Mouse (Mus musculus) cerebellum, postnatal 4 days (tissue): ENCODE results near the gene Smg6.

Source experiments
- DNase-seq, 2 experiments: peaks; one replicate each; pipeline ENCODE4 v3.0.0; 2022; ENCODE audit warnings: low spot score in 2 of 2, mixed read lengths in 1 of 2

Gene Smg6

GRCm38 (mm10) chr11:75147106-75147845 lies 221.7 kb downstream of the Smg6 start:
- DNase-seq = no peak

GRCm38 (mm10) chr11:75147846-75148168 lies 222.2 kb downstream of the Smg6 start:
- DNase-seq = no peak

DNA sequence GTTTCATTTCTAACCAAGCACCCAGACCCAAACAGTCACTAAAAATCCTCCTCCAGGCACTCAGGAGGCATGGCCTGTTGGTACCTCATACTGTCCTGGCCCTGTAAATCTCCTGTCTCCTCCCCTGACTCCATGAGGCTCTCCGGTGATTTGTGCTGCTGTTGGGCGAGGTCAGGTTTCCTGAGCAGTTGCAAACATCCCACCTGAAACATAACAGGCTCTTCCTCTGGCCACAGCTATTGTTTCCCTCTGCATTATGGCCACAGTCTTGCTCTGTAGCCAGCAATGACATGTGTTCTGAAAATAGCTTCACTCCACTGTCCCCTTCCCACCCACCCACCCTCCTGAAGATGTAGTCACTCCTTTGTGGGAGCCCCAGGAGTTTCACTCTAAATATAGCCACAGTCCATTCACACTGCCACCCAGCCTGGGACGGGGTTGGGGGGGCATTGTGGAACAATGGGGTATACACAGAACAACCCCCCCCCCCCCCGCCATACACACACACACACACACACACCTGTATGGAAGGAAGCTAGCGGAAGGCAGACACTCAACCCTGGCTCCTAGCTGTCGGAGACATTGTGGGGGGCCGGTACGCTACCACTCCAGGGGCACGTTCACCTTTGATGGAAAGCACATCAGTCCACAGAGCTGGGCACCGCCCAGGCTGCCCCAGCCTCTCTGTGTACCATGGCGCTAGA lies 222.9 kb downstream of the Smg6 start:
- no peak for DNase-seq

DNA sequence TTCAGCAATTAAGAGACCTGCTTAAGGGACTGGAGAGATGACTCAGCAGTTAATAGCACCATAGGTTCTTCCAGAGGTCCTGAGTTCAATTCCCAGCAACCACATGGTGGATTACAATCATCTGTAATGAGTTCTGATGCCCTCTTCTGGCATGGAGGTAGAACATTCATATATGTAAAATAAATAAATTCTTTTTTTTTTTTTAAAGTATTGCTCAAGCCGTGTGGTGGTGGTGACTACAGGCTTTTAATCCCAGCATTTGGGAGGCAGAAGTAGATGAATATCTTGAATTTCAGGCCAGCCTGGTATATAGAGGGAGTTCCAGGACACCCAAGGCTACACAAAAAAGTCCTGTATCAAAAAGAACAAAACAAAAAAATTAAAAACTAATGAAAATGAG lies 224.7 kb downstream of the Smg6 start:
- DNase-seq = no peak

DNA sequence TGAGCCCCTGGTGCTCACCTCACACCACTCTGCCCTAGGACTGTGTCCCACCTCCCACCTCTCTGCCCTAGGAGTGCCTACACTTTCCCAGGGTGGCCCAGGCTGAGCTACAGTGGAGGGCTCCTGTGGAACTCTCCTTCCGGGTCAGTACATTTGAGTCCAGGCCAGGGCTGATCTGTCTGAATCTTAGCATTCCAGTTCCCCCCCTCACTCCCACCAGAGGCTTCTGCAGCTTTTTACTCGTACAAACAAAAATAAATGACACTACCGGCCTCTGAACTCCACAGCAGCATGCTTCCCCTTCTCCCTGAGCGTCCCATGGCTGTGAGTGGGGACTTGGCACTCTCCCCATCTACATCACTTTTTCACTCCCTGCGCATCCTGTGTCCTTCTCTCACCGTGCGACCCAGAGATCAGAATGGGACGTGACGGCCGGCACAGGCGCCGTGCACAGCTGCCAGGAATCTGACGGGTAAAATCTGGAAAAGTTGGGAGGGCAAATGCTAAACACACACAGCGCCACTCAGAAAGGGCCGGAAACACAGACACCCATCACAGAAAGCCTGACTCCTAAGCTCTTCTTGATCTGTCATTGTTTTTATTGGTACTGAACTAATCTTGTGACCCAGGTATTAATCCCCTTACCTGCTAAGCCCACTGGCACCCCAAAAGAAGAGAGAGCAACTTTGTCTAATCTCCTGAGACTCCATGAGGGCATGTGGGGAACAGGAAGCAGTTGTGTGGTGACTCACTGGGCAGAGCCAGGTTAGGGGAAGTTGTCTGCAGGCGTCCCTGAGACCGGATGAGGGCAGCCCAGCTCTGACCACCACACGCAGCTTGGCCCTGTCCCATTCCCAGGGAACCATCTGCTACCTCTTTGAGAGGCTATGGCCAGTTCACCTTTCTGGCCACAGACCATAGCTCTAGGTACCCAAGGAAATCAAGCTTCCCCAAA lies 227.3 kb downstream of the Smg6 start:
- DNase-seq = no peak

DNA sequence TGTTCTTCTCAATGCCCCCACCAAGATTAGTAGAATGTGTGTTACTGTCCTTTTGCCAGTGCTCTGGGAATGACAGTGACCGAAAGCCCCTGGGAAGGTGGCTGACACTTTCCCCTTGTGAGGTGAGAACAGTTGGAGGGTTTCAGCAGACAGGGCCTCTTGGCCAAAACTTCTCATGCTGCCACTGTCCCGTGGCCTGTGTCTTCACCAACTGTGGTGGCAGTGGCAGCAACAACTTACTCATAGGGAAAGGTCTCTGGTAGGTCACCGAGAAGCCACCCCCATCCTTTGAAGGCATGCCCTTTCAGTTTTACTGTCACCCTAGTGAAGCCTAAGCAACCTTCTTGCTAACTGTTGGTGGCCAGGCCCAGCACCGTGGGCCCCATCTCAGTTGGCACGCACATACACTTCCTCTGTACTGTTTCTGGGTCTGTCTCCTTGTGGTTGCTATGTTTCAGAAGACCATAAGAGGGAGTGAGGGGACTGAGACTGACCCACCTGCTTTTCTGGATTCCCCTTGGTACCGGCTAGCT lies 228.5 kb downstream of the Smg6 start:
- no peak for DNase-seq

DNA sequence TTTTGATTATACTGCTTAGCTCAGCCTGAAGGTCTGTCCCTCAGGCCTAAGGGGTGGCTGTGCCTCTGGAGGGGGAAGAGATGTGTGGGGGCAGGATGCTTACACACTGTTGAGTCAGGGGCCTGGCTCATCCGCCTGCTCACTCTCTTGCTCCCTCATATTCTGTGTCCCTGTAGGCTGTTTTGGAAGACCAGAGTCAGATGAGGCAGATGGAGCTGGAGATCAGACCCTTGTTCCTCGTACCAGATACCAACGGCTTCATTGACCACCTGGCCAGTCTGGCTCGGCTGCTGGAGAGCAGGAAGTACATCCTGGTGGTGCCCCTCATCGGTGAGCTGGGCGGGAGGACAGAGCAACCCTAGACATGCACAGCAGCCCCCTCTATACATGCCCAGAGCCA lies 230.4 kb downstream of the Smg6 start:
- DNase-seq = no peak

DNA sequence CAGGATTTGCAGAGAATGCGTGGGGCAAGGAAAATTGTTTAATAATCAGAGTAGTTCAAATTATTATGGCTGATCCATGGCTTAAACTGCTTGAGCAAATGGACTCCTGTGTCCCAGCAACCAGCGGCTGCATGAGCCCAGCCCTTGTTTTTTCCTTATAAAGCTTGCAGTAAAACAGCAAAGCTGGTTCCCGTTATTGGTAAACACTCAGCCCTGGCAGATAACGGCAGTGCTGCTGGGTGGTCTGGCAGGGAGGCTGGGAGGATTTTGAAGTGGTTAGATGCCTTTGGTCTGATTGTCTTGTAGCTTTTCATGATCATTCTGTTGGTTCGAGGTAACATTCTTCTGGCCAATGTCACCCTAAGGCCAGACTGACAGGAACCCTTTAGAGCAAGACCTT lies 230.8 kb downstream of the Smg6 start:
- no peak for DNase-seq

GRCm38 (mm10) chr11:75157037-75157436 lies 231.4 kb downstream of the Smg6 start:
- DNase-seq = no peak

GRCm38 (mm10) chr11:75157901-75158300 lies 232.3 kb downstream of the Smg6 start:
- no peak for DNase-seq

- no peak for DNase-seq
Measured at GRCm38 (mm10) chr11:75158432-75158831, 232.8 kb downstream of the Smg6 start.

DNA sequence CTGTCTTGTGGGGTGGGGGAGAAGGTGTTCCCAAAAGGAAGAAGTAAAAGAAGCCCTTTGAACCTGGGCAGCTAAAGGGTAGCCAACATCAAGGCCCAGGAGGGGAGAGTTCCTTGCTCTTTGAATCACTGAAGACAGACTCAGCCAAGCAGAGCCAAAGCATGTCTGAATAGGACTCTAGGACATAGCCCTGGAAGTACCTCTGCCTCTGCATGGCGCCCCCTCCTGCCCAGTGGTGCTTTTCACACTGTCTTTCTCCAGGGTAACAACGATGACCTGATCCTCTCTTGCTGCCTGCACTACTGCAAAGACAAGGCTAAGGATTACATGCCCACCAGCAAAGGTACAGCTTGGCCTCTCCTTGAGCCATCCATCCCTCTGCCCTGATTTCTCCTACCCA lies 233.9 kb downstream of the Smg6 start:
- DNase-seq = no peak

- no peak for DNase-seq
Measured at GRCm38 (mm10) chr11:75160954-75161353, 235.3 kb downstream of the Smg6 start.

GRCm38 (mm10) chr11:75161417-75162008 lies 235.9 kb downstream of the Smg6 start:
- DNase-seq = no peak

GRCm38 (mm10) chr11:75162591-75163080 lies 237.0 kb downstream of the Smg6 start:
- DNase-seq = no peak

GRCm38 (mm10) chr11:75163379-75163778 lies 237.8 kb downstream of the Smg6 start:
- DNase-seq = no peak

DNA sequence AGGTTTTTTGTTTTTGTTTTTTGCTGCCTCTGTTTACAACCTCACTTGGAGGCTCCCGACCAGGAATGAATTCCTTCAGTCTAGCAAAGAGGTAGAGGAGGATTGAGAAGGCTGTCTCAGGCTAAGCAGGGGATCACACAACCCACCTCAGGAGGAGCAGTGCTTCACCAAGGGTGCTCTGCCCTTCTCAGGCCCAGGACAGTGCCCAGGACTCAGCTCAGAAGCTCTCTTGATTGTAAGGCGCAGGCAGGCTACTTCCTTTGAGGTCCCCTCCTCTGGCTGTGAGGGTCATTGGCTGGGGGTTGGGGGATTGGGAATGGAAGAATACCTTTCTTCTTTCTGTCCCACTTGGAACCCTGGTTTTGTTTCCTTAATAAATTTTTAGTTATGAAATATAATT lies 238.4 kb downstream of the Smg6 start:
- no peak for DNase-seq

- DNase-seq = no peak
Measured at GRCm38 (mm10) chr11:75164750-75165149, 239.1 kb downstream of the Smg6 start.

DNA sequence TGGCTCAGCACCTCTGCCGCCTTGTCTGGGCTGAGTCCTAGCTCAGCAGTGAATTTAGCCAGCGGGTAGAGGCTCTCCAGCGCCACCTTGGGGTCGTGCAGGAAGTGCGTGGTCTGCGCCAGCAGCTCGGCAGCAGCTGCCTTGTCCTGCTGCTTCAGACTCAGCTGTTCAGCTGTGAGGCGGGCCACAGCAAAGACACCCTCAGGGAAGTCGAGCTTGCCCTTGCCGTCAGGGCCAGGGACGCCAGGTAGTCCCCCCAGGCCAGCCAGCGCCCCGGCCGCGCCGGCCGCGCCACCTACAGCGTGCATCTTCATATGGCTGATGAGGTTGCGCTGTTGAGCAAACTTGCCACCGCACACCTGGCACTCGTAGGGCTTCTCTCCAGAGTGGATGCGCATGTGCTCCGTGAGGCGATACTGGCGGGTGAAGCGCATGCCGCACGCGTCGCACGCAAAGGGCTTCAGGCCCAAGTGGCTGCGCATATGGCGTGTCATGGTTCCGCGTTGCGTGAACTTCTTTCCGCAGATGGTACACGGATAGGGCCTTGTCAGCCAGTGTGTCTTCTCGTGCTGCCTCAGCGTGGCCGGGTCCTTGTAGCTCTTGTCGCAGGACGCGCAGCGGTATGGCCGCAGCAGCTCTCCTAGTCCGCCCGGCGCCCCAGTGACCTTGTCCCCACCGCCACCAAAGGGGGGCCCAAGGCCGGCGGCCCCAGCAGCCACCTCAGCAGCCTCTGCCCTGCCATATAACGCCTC lies 240.0 kb downstream of the Smg6 start:
- peak in 1 of 2 experiments; percentile 62 for DNase-seq

GRCm38 (mm10) chr11:75166193-75166842 lies 240.7 kb downstream of the Smg6 start:
- DNase-seq = no peak
